Mouse (Mus musculus) forebrain, embryonic 13.5 days (tissue): Measurements from ENCODE around the gene Rpl35. TPM values are rescaled to one million over a fixed set of nuclear protein-coding genes. Genes with fewer than 3 reads are reported as not detected.
A peak's percentile ranks its signal among the peaks of the same experiment; 100 is the strongest.
"Not testable (repeated sequence)": the region's sequence is repeated elsewhere in the genome, so short reads cannot be mapped to it uniquely, and the experiment has no call there.

Experiments
- ATAC-seq: fragments of 200-750 bp; cut with Nextera tagmentation; 2 replicates; pipeline ENCODE4 v1.8.0; 2017
- H3K27ac ChIP-seq: fragments of 300-500 bp; sonication (generic); 2 replicates; pipeline ENCODE4 v1.5.1; 2015; ENCODE audit warnings: inconsistent platforms, mild to moderate bottlenecking, moderate library complexity
- H3K27me3 ChIP-seq: fragments of 300-500 bp; sonication (generic); 2 replicates; pipeline ENCODE4 v1.6.1; 2015; ENCODE audit warnings: mild to moderate bottlenecking, inconsistent platforms
- H3K36me3 ChIP-seq: fragments of 300-500 bp; sonication (generic); 2 replicates; pipeline ENCODE4 v1.6.1; 2015; ENCODE audit warnings: mild to moderate bottlenecking, inconsistent platforms; ENCODE audit not compliant: poor library complexity, severe bottlenecking
- H3K4me1 ChIP-seq: fragments of 300-500 bp; sonication (generic); 2 replicates; pipeline ENCODE4 v1.6.1; 2015; ENCODE audit warnings: inconsistent platforms
- H3K4me2 ChIP-seq: fragments of 300-500 bp; sonication (generic); 2 replicates; pipeline ENCODE4 v1.6.1; 2015; ENCODE audit warnings: inconsistent platforms, mild to moderate bottlenecking, moderate library complexity
- H3K4me3 ChIP-seq: fragments of 300-500 bp; sonication (generic); 2 replicates; pipeline ENCODE4 v1.5.1; 2015; ENCODE audit warnings: mild to moderate bottlenecking, inconsistent platforms
- H3K9ac ChIP-seq: fragments of 300-500 bp; sonication (generic); 2 replicates; pipeline ENCODE4 v1.6.1; 2015; ENCODE audit warnings: mild to moderate bottlenecking, inconsistent platforms
- H3K9me3 ChIP-seq: fragments of 300-500 bp; sonication (generic); replicated peaks from 2 replicates; pipeline ENCODE4 v1.6.1; 2016; ENCODE audit warnings: inconsistent platforms
- WGBS: fragments of 180-500 bp; shearing (Covaris S2); methylation state at CpG from one replicate; pipeline ENCODE4 v1.1.7; 2015; 5-methylcytosine and 5-hydroxymethylcytosine counted together
- polyA plus RNA-seq: library from polyadenylated mRNA; unstranded; fragments of >200 nt; fragmentation: Nextera tagmentation; extraction: Ambion mirVana; gene quantifications from 2 replicates; pipeline ENCODE4 v1.2.1, GENCODE M21; 2015

Rpl35 gene
- 803 and 1,001 TPM in 2 replicates for polyA plus RNA-seq

- Histone ChIP-seq H3K36me3 (peaks cover 32% of the 10 kb centered on the region), H3K9me3 (no peaks in the 10 kb centered on the region), H3K9ac (peak within 1 kb of the TSS; percentile 93), H3K4me1 (peaks cover 58% of the 10 kb centered on the region), H3K27me3 (no peaks in the 10 kb centered on the region), H3K27ac (peak within 1 kb of the TSS; percentile 93), H3K4me3 (peak within 1 kb of the TSS; percentile 74), H3K4me2 (peak within 1 kb of the TSS; percentile 95)
- no peak for ATAC-seq
- WGBS, result 14% methylated on average over 15 of the region's 15 CpGs
These were observed at the start of gene Rpl35 for GRCm38 (mm10) chr2:39005574-39006079. Gene Rpl35, minus strand, starts transcription at chr2:39005624.

DNA sequence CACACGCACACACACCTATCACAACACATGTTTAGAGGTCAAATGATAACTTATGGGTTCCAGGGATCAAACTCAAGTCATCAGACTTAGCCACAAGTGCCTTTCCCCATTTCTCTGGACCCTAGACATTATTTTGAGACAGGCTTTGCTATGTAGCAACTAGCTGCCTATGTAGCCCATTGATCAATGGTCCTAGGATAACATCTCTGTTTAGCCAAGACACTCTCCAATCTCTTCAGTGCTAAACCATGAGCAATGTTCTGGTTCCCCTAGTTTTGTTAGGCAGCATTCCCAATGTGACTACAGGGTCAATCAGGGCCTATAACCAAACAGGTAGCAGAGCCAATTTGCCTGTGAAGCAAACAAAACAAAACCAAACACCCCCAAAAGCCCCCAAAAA is 43.1 kb upstream of the Rpl35 start:
- no peak for ATAC-seq
- H3K36me3 ChIP-seq, result peaks cover 83% of the 10 kb centered on the region
- no peaks in the 10 kb centered on the region for H3K4me1 ChIP-seq
- H3K27me3 ChIP-seq, result no peaks in the 10 kb centered on the region
- H3K27ac ChIP-seq, result no peak overlapping the region
- H3K9me3 ChIP-seq, result no peaks in the 10 kb centered on the region
- H3K4me2 ChIP-seq, result no peak overlapping the region
- no peak overlapping the region for H3K4me3 ChIP-seq
- WGBS, result 100% methylated on average over 1 of the region's 1 CpGs
- H3K9ac ChIP-seq, result no peak overlapping the region

GRCm38 (mm10) chr2:39040215-39040614 is 34.8 kb upstream of the Rpl35 start:
- WGBS, result 100% methylated on average over 1 of the region's 1 CpGs
- ATAC-seq, result no peak
- no peaks in the 10 kb centered on the region for H3K4me1 ChIP-seq
- H3K36me3 ChIP-seq, result peaks cover 81% of the 10 kb centered on the region
- no peaks in the 10 kb centered on the region for H3K27me3 ChIP-seq
- no peak overlapping the region for H3K4me2 ChIP-seq
- H3K4me3 ChIP-seq, result no peak overlapping the region
- no peak overlapping the region for H3K27ac ChIP-seq
- no peak overlapping the region for H3K9ac ChIP-seq
- H3K9me3 ChIP-seq, result no peaks in the 10 kb centered on the region

- Histone ChIP-seq H3K9me3 (no peaks in the 10 kb centered on the region), H3K36me3 (peaks cover 88% of the 10 kb centered on the region), H3K27ac (no peak overlapping the region), H3K4me2 (no peak overlapping the region), H3K9ac (no peak overlapping the region), H3K27me3 (no peaks in the 10 kb centered on the region), H3K4me1 (no peaks in the 10 kb centered on the region), H3K4me3 (no peak overlapping the region)
- WGBS, result 92% methylated on average over 1 of the region's 1 CpGs
- ATAC-seq, result no peak
These were observed 26.2 kb upstream of the Rpl35 start for GRCm38 (mm10) chr2:39031611-39032010.

DNA sequence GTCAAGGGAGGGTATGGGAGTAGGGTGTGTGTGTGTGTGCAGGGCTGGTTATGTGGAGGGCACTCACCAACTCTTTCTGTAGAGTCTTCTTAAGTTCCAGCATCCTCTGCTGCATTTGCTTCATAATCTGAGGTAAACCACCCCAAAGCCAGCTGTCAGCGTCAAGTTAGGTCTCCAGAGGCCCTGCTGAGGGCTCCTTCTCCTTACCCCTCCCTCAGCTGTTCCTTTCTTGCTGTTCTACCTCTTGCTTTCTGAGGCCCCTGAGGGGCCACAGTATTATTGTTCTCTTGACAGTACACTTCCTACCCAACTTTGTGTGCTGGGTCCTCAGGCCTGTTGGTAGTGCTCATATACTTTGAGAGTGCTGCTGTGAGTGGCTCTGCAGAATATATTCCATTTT is 14.6 kb upstream of the Rpl35 start:
- no peak overlapping the region for H3K27ac ChIP-seq
- H3K27me3 ChIP-seq, result no peaks in the 10 kb centered on the region
- H3K4me2 ChIP-seq, result no peak overlapping the region
- H3K4me3 ChIP-seq, result no peak overlapping the region
- ATAC-seq, result no peak
- H3K36me3 ChIP-seq, result peaks cover 94% of the 10 kb centered on the region
- H3K9me3 ChIP-seq, result no peaks in the 10 kb centered on the region
- H3K9ac ChIP-seq, result no peak overlapping the region
- WGBS, result 92% methylated on average over 1 of the region's 1 CpGs
- no peaks in the 10 kb centered on the region for H3K4me1 ChIP-seq

DNA sequence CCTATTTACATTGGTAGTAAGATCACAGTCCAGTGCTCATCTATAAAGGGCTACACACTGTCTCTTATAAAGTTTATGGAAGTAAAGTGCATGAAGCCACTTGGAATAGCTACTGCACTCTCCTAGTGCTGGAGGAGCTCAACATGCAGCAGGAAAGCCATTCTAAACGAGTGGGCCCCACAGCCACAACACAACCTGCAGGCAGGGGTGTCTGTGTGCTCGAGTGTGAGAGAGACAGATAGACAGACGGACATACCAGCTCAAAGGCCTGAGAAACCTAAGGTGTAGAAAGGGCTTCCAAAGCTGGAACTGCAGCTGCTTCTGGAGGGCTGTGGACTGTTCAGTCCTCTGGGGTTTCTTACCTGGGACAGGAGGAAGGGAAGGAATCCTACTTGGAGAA is 11.2 kb upstream of the Rpl35 start:
- peaks cover 87% of the 10 kb centered on the region for H3K36me3 ChIP-seq
- no peak overlapping the region for H3K9ac ChIP-seq
- H3K4me3 ChIP-seq, result no peak overlapping the region
- H3K27me3 ChIP-seq, result no peaks in the 10 kb centered on the region
- no peaks in the 10 kb centered on the region for H3K9me3 ChIP-seq
- ATAC-seq, result no peak
- H3K4me2 ChIP-seq, result no peak overlapping the region
- peaks cover 6% of the 10 kb centered on the region; the same call in 1 of the 2 replicates for H3K4me1 ChIP-seq
- no peak overlapping the region for H3K27ac ChIP-seq
- WGBS, result 86% methylated on average over 3 of the region's 3 CpGs

DNA sequence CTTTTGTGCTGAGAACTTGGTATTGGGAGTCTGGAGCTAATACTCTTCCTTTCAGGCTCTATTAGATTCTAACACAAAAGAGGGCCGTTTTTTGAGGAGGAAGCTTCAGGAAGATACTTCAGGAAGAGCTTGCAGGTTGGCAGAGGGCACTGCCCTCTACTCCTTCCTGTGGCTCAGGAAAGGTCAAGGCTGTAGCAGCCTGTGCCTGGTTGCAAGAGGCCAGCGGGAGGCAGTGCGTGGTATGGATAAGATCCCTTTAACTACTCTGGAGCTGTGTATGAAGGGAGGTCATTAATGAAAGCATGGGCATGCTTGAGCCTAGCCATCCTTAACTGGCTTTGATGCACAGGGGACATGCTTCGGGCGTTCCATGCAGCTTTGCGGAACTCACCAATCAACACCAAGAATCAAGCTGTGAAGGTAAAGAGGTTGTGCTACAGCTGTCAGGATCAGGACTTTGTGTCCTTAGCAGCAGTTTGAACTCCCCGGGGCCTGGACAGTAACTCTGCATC is 7.4 kb upstream of the Rpl35 start:
- Histone ChIP-seq H3K27ac (no peak overlapping the region), H3K36me3 (peaks cover 53% of the 10 kb centered on the region), H3K4me1 (peaks cover 32% of the 10 kb centered on the region), H3K4me2 (no peak overlapping the region), H3K9ac (no peak overlapping the region), H3K9me3 (no peaks in the 10 kb centered on the region), H3K4me3 (no peak overlapping the region), H3K27me3 (no peaks in the 10 kb centered on the region)
- 85% methylated on average over 7 of the region's 7 CpGs for WGBS
- no peak for ATAC-seq

- Histone ChIP-seq H3K4me1 (peaks cover 35% of the 10 kb centered on the region), H3K4me2 (no peak overlapping the region), H3K27ac (no peak overlapping the region), H3K27me3 (no peaks in the 10 kb centered on the region), H3K36me3 (peaks cover 45% of the 10 kb centered on the region), H3K9me3 (no peaks in the 10 kb centered on the region), H3K9ac (no peak overlapping the region), H3K4me3 (no peak overlapping the region)
- no peak for ATAC-seq
- 85% methylated on average over 3 of the region's 3 CpGs for WGBS
These were observed 6.5 kb upstream of the Rpl35 start for GRCm38 (mm10) chr2:39011971-39012370.

GRCm38 (mm10) chr2:39011264-39011663 is 5.8 kb upstream of the Rpl35 start:
- Histone ChIP-seq H3K4me1 (peaks cover 40% of the 10 kb centered on the region), H3K27me3 (no peaks in the 10 kb centered on the region), H3K9me3 (no peaks in the 10 kb centered on the region), H3K4me2 (no peak overlapping the region), H3K4me3 (no peak overlapping the region), H3K27ac (no peak overlapping the region), H3K36me3 (peaks cover 38% of the 10 kb centered on the region), H3K9ac (no peak overlapping the region)
- ATAC-seq, result no peak

DNA sequence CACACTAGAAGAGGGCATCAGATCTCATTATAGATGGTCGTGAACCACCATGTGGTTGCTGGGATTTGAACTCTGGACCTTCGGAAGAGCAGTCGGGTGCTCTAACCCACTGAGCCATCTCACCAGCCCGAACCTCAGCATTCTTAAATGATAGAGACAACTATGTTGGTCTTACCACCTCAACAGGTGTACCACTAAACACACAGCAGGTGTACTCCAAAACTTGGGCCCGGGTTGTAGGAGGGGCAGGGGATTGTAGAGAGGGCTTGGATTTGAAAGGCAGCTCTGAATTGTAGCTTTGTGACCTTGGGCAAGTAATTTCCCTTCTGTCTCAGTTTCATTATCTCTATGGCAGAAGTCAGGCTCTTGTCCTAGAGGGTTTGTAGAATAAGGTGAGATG is 4.7 kb upstream of the Rpl35 start:
- H3K4me2 ChIP-seq, H3K27me3 ChIP-seq, H3K27ac ChIP-seq, ATAC-seq, H3K9me3 ChIP-seq, H3K9ac ChIP-seq, H3K4me3 ChIP-seq: not testable (repeated sequence)
- H3K36me3 ChIP-seq, result peaks cover 27% of the 10 kb centered on the region
- 89% methylated on average over 5 of the region's 5 CpGs for WGBS
- H3K4me1 ChIP-seq, result peaks cover 49% of the 10 kb centered on the region

DNA sequence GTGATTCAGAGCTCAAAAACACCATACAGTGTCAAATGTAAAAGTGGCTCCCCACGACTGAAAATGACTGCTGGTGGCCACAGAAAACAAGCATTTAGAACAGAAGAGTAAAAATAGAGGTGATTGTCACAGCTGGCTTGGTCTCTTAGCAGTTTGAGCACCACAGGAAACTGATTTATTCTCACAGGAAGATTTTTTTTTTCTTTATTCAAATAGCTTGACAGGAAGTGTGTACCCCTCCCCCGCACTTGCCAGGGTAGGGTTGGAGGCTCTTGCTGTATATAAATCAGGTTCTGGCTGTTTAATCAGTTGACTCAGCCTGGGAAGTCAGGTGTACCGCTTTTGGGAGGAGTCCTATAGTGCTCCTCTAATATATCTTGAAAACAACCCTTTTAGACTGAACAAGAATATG is 3.5 kb upstream of the Rpl35 start:
- no peaks in the 10 kb centered on the region for H3K9me3 ChIP-seq
- H3K4me1 ChIP-seq, result peaks cover 52% of the 10 kb centered on the region
- no peak overlapping the region for H3K27ac ChIP-seq
- ATAC-seq, result no peak
- peak overlapping the region; percentile 96 for H3K9ac ChIP-seq
- WGBS, result 37% methylated on average over 3 of the region's 3 CpGs
- H3K27me3 ChIP-seq, result no peaks in the 10 kb centered on the region
- H3K4me3 ChIP-seq, result peak overlapping the region; percentile 93
- peak overlapping the region; percentile 97 for H3K4me2 ChIP-seq
- H3K36me3 ChIP-seq, result peaks cover 16% of the 10 kb centered on the region

DNA sequence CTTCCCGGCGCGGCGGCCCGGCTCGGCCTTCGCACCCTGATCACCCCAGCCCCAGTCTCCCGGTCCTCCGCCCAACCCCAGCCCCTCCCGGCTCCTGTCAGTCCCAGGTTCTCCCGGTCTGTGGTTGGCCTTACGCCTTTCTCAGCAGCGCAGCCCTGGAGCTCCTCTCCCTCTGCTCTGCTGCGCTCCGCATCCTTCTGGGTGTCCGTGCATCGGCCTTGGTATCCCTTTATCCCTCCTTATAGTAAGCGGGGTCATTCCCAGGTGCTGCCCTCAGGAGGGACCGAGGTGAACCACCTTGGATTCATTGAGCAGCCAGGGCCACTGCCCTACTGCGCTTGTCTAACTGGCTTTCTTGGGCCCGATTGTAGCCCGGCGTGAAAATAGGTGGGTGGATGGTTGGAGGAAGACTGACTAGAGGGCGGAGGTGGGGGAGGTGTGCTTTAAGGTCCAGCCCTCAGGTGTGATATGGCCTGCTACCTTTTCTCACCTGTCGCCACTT is 3.0 kb upstream of the Rpl35 start:
- Histone ChIP-seq H3K4me1 (peaks cover 53% of the 10 kb centered on the region), H3K9ac (peak overlapping the region; percentile 96), H3K36me3 (peaks cover 15% of the 10 kb centered on the region), H3K4me3 (peak overlapping the region; percentile 93), H3K27ac (peak overlapping the region; percentile 90), H3K4me2 (peak overlapping the region; percentile 97), H3K27me3 (no peaks in the 10 kb centered on the region), H3K9me3 (no peaks in the 10 kb centered on the region)
- ATAC-seq, result peak; percentile 50
- 1% methylated on average over 25 of the region's 25 CpGs for WGBS

GRCm38 (mm10) chr2:39007865-39008264 is 2.4 kb upstream of the Rpl35 start:
- H3K9me3 ChIP-seq, result no peaks in the 10 kb centered on the region
- H3K9ac ChIP-seq, result peak overlapping the region; percentile 96
- peak overlapping the region; percentile 90 for H3K27ac ChIP-seq
- peaks cover 58% of the 10 kb centered on the region for H3K4me1 ChIP-seq
- WGBS, result under 1% methylated on average over 36 of the region's 44 CpGs
- H3K36me3 ChIP-seq, result peaks cover 17% of the 10 kb centered on the region
- peak; percentile 88 for ATAC-seq
- H3K4me3 ChIP-seq, result peak overlapping the region; percentile 93
- peak overlapping the region; percentile 97 for H3K4me2 ChIP-seq
- no peaks in the 10 kb centered on the region for H3K27me3 ChIP-seq
